Mouse (Mus musculus) CH12.LX (cell line): ENCODE results near the gene Srgap3. TPM values are rescaled to one million over a fixed set of nuclear protein-coding genes. Genes with fewer than 3 reads are reported as not detected.

Source experiments
- DNase-seq: peaks from one replicate; pipeline ENCODE4 v3.0.0-alpha.2; 2013; ENCODE audit errors: extremely low read depth
- H3K27ac ChIP-seq: 2 replicates; pipeline ENCODE4 v1.5.1; 2012; ENCODE audit warnings: low read depth, mild to moderate bottlenecking, control low read depth, moderate library complexity; ENCODE audit not compliant: insufficient read depth
- H3K27me3 ChIP-seq: replicated peaks from 2 replicates; pipeline ENCODE3; 2012; ENCODE audit warnings: inconsistent platforms
- H3K36me3 ChIP-seq, 2 experiments: replicated peaks in 1 of 2; 2 replicates each; pipeline versions ENCODE3 to v1.6.1; 2012; ENCODE audit warnings: inconsistent platforms in 1 of 2, low read length in 1 of 2, mild to moderate bottlenecking in 1 of 2, mixed read lengths in 1 of 2, moderate library complexity in 1 of 2; ENCODE audit not compliant: control insufficient read depth in 1 of 2, insufficient read depth in 1 of 2
- H3K4me1 ChIP-seq, 2 experiments: 2 replicates each; pipeline ENCODE4 v1.6.1; 2012; ENCODE audit warnings: inconsistent platforms in 1 of 2, moderate library complexity in 1 of 2; ENCODE audit not compliant: insufficient read depth in 2 of 2, control insufficient read depth in 1 of 2
- H3K4me2 ChIP-seq: 2 replicates; pipeline ENCODE4 v1.6.1; 2012; ENCODE audit warnings: low read depth, mild to moderate bottlenecking, control low read depth; ENCODE audit not compliant: poor library complexity, insufficient read depth, severe bottlenecking
- H3K4me3 ChIP-seq, 3 experiments: fragments of 150-350 bp in 1 of 3; sonication (generic) in 1 of 3; replicated peaks in 1 of 3; 2 replicates each; pipeline versions ENCODE3 to v1.5.1; 2011 to 2012; ENCODE audit warnings: low read depth in 2 of 3, low read length in 2 of 3, mild to moderate bottlenecking in 2 of 3, moderate library complexity in 2 of 3, control low read depth in 1 of 3, improper control_type of control experiment in 1 of 3, inconsistent platforms in 1 of 3, mixed read lengths in 1 of 3; ENCODE audit not compliant: poor library complexity in 1 of 3
- H3K79me2 ChIP-seq: replicated peaks from 2 replicates; pipeline ENCODE4 v1.6.1; 2012; ENCODE audit warnings: mild to moderate bottlenecking, moderate library complexity; ENCODE audit not compliant: control insufficient read depth, poor library complexity, insufficient read depth, severe bottlenecking; ENCODE audit errors: extremely low read depth
- H3K9ac ChIP-seq: 2 replicates; pipeline ENCODE4 v1.6.1; 2012; ENCODE audit warnings: low read depth, mild to moderate bottlenecking, control low read depth, moderate library complexity; ENCODE audit not compliant: insufficient read depth
- H3K9me3 ChIP-seq: replicated peaks from 2 replicates; pipeline ENCODE3; 2012; ENCODE audit warnings: low read length, inconsistent platforms, mixed read lengths
- CTCF ChIP-seq, 2 experiments: IDR thresholded peaks in 1 of 2; conservative IDR thresholded peaks in 1 of 2; 2 replicates each; pipeline ENCODE4 v1.5.1; 2011 to 2012; ENCODE audit warnings: low read depth in 2 of 2, low read length in 2 of 2, improper control_type of control experiment in 1 of 2, inconsistent platforms in 1 of 2, mild to moderate bottlenecking in 1 of 2, moderate library complexity in 1 of 2
- ELF1 ChIP-seq: IDR thresholded peaks from 2 replicates; pipeline ENCODE4 v1.6.1; 2014; ENCODE audit warnings: low read depth, mild to moderate bottlenecking, inconsistent platforms, low read length, improper control_type of control experiment
- EP300 ChIP-seq: IDR thresholded peaks from 2 replicates; pipeline ENCODE4 v1.6.1; 2011; ENCODE audit warnings: low read length, improper control_type of control experiment
- ETS1 ChIP-seq: conservative IDR thresholded peaks from 2 replicates; pipeline ENCODE4 v1.6.1; 2012; ENCODE audit warnings: low read depth, mild to moderate bottlenecking, inconsistent platforms, low read length, improper control_type of control experiment, moderate library complexity
- GABPA ChIP-seq: IDR thresholded peaks from 2 replicates; pipeline ENCODE4 v1.6.1; 2012; ENCODE audit warnings: low read depth, low read length, improper control_type of control experiment, inconsistent platforms; ENCODE audit not compliant: insufficient replicate concordance
- JUN ChIP-seq: IDR thresholded peaks from 2 replicates; pipeline ENCODE4 v1.6.1; 2011; ENCODE audit warnings: low read depth, mild to moderate bottlenecking, low read length, improper control_type of control experiment, moderate library complexity; ENCODE audit not compliant: insufficient read depth
- MAFK ChIP-seq: IDR thresholded peaks from 2 replicates; pipeline ENCODE4 v1.6.1; 2011; ENCODE audit warnings: low read length, improper control_type of control experiment; ENCODE audit not compliant: insufficient replicate concordance
- MAX ChIP-seq: IDR thresholded peaks from 2 replicates; pipeline ENCODE4 v1.6.1; 2011; ENCODE audit warnings: low read length, improper control_type of control experiment
- MAZ ChIP-seq: IDR thresholded peaks from 2 replicates; pipeline ENCODE4 v1.6.1; 2012; ENCODE audit warnings: low read depth, mild to moderate bottlenecking, inconsistent platforms, low read length, improper control_type of control experiment, moderate library complexity
- MEF2A ChIP-seq: IDR thresholded peaks from 2 replicates; pipeline ENCODE4 v1.6.1; 2014; ENCODE audit warnings: low read depth, mild to moderate bottlenecking, inconsistent platforms, low read length, improper control_type of control experiment, borderline replicate concordance
- MXI1 ChIP-seq: IDR thresholded peaks from 2 replicates; pipeline ENCODE4 v1.6.1; 2011; ENCODE audit warnings: mild to moderate bottlenecking, low read depth, low read length, improper control_type of control experiment
- PAX5 ChIP-seq: IDR thresholded peaks from 2 replicates; pipeline ENCODE4 v1.6.1; 2012; ENCODE audit warnings: low read length, inconsistent platforms, mixed read lengths
- POLR2AphosphoS2 ChIP-seq: IDR thresholded peaks from 2 replicates; pipeline ENCODE4 v1.6.1; 2011; ENCODE audit warnings: low read depth, low read length, improper control_type of control experiment
- RAD21 ChIP-seq: IDR thresholded peaks from 2 replicates; pipeline ENCODE4 v1.6.1; 2011; ENCODE audit warnings: low read depth, mild to moderate bottlenecking, low read length, improper control_type of control experiment, moderate library complexity
- RCOR1 ChIP-seq: conservative IDR thresholded peaks from 2 replicates; pipeline ENCODE4 v1.6.1; 2012; ENCODE audit warnings: low read depth, mild to moderate bottlenecking, inconsistent platforms, low read length, improper control_type of control experiment
- SIN3A ChIP-seq: IDR thresholded peaks from 2 replicates; pipeline ENCODE4 v1.6.1; 2012; ENCODE audit warnings: low read length, improper control_type of control experiment, inconsistent platforms
- TBP ChIP-seq: conservative IDR thresholded peaks from 2 replicates; pipeline ENCODE4 v1.6.1; 2011; ENCODE audit warnings: low read depth, low read length, improper control_type of control experiment
- TCF12 ChIP-seq: IDR thresholded peaks from 2 replicates; pipeline ENCODE4 v1.6.1; 2014; ENCODE audit warnings: low read depth, mild to moderate bottlenecking, inconsistent platforms, low read length, improper control_type of control experiment
- UBTF ChIP-seq: IDR thresholded peaks from 2 replicates; pipeline ENCODE4 v1.6.1; 2012; ENCODE audit warnings: low read depth, mild to moderate bottlenecking, inconsistent platforms, low read length, improper control_type of control experiment, moderate library complexity
- ZC3H11A ChIP-seq: IDR thresholded peaks from 2 replicates; pipeline ENCODE4 v1.6.1; 2012; ENCODE audit warnings: low read depth, mild to moderate bottlenecking, inconsistent platforms, low read length, improper control_type of control experiment
- ZKSCAN1 ChIP-seq: IDR thresholded peaks from 2 replicates; pipeline ENCODE4 v1.6.1; 2012; ENCODE audit warnings: low read depth, inconsistent platforms, low read length, improper control_type of control experiment, borderline replicate concordance
- ZMIZ1 ChIP-seq: IDR thresholded peaks from 2 replicates; pipeline ENCODE4 v1.6.1; 2012; ENCODE audit warnings: low read depth, mild to moderate bottlenecking, inconsistent platforms, low read length, improper control_type of control experiment
- dilution Hi-C: fragments of 300-500 bp; cut with MboI; formaldehyde crosslinking; loops from 2 replicates; pipeline ENCODE4 v1.14.3; 2020; ENCODE audit warnings: low sequenced_read_pairs; ENCODE audit not compliant: extremely low pct_unique_long_range_greater_than_20kb, extremely low pct_ligation_motif_present
- in situ Hi-C: fragments of 300-500 bp; cut with MboI; formaldehyde crosslinking; loops from 3 replicates; pipeline ENCODE4 v1.14.3; 2019; ENCODE audit warnings: low sequenced_read_pairs, low pct_ligation_motif_present, low pct_unique_long_range_greater_than_20kb, mixed read lengths
- polyA plus RNA-seq: library from polyadenylated mRNA; unstranded; fragments of >175 nt; gene quantifications from 2 replicates; pipeline ENCODE4 v1.2.1, GENCODE M21; 2012; ENCODE audit warnings: low read depth; ENCODE audit not compliant: insufficient read length
- total RNA-seq, 2 experiments: library from RNA; depleted of rRNA; stranded (reverse); fragments of 300-350 nt in 1 of 2; fragments of >200 nt in 1 of 2; gene quantifications; 2 replicates each; pipeline ENCODE4 v1.2.3; 2012 to 2014

The Srgap3 gene
- total and polyA plus RNA-seq, 3 experiments = 1.5 to 4.5 (median 2.1) TPM

DNA sequence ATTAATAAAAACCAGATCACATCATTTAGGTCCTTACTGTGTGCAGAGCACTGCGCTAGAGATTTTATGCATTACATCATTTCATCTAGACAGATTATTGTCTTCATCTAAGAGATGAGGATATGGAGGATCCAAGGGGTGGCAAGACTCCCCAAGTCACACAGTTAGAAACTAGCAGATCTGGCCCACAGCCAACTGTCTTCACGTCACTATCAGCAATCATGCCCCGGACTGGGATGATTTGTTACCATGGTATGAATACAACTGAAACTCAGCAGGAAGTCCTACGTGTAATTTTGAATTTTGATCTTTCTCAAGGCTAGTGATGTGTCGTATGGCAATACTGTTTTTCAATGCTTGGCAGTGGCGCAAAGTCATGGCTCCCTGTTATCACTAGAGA lies 18.2 kb downstream of the Srgap3 start:
- in situ Hi-C loops = no loop called here
- dilution Hi-C loops = no loop called here

DNA sequence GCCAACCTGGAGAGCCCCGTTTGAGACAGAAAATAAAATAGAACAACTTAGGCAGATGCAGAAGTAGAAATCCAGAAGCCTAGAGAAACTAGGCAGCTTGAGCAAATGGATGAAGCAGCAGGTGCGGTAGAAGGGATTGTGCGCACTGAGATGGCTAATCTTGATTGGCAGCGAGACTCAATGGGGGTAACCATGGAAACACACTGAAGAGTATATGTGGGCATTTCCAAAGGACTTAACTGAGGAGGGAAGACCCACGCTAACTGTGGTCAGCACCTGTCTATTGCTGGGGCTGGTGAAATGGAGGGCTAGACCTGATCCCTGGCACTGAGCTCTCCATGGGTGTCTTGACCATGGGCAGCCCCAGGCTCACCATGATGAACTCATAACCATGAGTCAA lies 19.7 kb downstream of the Srgap3 start:
- in situ Hi-C loops (no loop called here), dilution Hi-C loops (no loop called here)
- no peak for DNase-seq

More for the DNA sequence above, 18.2 kb downstream of the Srgap3 start:
- no peak overlapping the region for H3K9ac ChIP-seq
- TF ChIP-seq JUN = no peak
- no peak for TF ChIP-seq ETS1
- TF ChIP-seq ZKSCAN1 = no peak
- no peak for TF ChIP-seq RAD21
- no peak for TF ChIP-seq UBTF
- TF ChIP-seq PAX5 = no peak
- no peak for TF ChIP-seq GABPA
- TF ChIP-seq TCF12 = no peak
- no peak for TF ChIP-seq EP300
- TF ChIP-seq MEF2A = no peak
- TF ChIP-seq, all 38 proteins: peak for 0
- Histone ChIP-seq H3K4me2 (no peak overlapping the region), H3K27ac (no peak overlapping the region), H3K9me3 (no peaks in the 10 kb centered on the region), H3K36me3 (peaks cover 0 to 3% of the 10 kb centered on the region in 2 experiments), H3K4me1 (peaks cover 0 to 9% of the 10 kb centered on the region in 2 experiments; a peak in 3 of 4 replicates), H3K79me2 (no peaks in the 10 kb centered on the region; the same call in 1 of the 2 replicates), H3K27me3 (no peaks in the 10 kb centered on the region), H3K4me3 (no peak overlapping the region)
- DNase-seq = no peak

More for the DNA sequence above, 19.7 kb downstream of the Srgap3 start:
- Histone ChIP-seq H3K4me2 (no peak overlapping the region), H3K27me3 (no peaks in the 10 kb centered on the region), H3K9ac (no peak overlapping the region), H3K27ac (no peak overlapping the region), H3K4me1 (peaks cover 0 to 9% of the 10 kb centered on the region in 2 experiments; a peak in 3 of 4 replicates), H3K79me2 (no peaks in the 10 kb centered on the region), H3K9me3 (peaks cover 3% of the 10 kb centered on the region), H3K36me3 (peaks cover 0 to 6% of the 10 kb centered on the region in 2 experiments), H3K4me3 (no peak overlapping the region)
- TF ChIP-seq TBP (no peak), ETS1 (no peak), ZMIZ1 (no peak), SIN3A (no peak), ELF1 (no peak), ZKSCAN1 (no peak), MXI1 (no peak), CTCF (conservative IDR thresholded peaks at IDR 0.05 in 1 of 2, IDR thresholded peaks at IDR 0.05 in 1 of 2; ENCODE audit: low read depth in 2 of 2, low read length in 2 of 2) (no peak), RCOR1 (no peak), MAFK (no peak), MAX (no peak), ZC3H11A (no peak), RAD21 (no peak), POLR2AphosphoS2 (no peak), MAZ (no peak)
